Mouse (Mus musculus): ENCODE results near the gene Slc23a4.

Slc23a4 gene

GRCm38 (mm10) chr6:34913341-34914040 is 74.7 kb downstream of the Slc23a4 start:
- DNase-seq (ENCODE audit: low spot score in 2 of 2), result no peak

- peak; percentile 97 to 100 for DNase-seq (ENCODE audit: low spot score in 2 of 2)
These were observed 77.6 kb downstream of the Slc23a4 start, which contains the start of gene Wdr91 for GRCm38 (mm10) chr6:34910371-34911219. Gene Wdr91 (minus strand): TSS chr6:34910876.

GRCm38 (mm10) chr6:34909631-34910345 is 78.4 kb downstream of the Slc23a4 start:
- DNase-seq (ENCODE audit: low spot score in 2 of 2), result no peak

GRCm38 (mm10) chr6:34907696-34908260 is 80.4 kb downstream of the Slc23a4 start:
- DNase-seq (ENCODE audit: low spot score in 2 of 2), result peak in 1 of 2 experiments; percentile 31

GRCm38 (mm10) chr6:34907121-34907614 is 81.0 kb downstream of the Slc23a4 start:
- peak in 1 of 2 experiments; percentile 66 for DNase-seq (ENCODE audit: low spot score in 2 of 2)

- DNase-seq (ENCODE audit: low spot score in 2 of 2), result no peak
These were observed 81.5 kb downstream of the Slc23a4 start for GRCm38 (mm10) chr6:34906661-34907060.

DNA sequence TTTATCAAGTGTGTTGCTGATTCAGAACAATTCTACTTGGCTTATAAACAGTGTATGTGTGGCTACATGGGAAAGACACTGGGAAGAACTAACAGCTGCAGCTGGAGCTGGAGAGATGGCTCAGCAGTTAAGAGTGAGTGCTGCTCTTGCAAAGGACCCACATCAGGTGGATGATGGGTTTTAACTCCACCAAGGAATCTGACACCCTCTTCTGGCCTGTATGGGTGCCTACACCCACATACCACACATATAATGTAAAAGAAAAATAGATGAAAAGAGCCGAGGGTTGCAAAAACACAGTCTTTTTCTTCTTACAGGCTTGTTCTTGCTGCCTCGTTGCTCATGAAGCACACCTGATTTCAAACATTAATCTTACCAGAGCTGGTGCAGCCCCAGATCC is 82.1 kb downstream of the Slc23a4 start:
- no peak for DNase-seq (ENCODE audit: low spot score in 2 of 2)

DNA sequence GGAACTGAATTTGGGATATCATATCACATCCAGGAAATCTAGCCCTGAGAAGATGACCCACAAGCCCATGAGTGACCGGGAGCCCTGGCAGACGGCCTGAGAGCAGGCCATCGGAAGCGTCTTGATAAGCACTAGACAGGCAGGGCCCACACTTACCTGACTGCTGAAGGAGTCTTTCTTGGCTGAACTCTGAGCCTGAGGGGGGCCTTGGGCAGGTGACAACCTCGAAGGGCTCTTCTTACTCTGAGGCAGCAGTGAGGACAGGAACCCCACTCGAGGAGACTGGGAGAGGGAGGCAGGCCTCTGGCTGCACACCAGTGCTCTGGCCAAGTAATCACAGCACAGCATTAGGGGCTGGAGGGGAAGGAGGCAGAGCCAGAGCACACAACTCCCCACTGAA is 83.8 kb downstream of the Slc23a4 start:
- no peak for DNase-seq (ENCODE audit: low spot score in 2 of 2)

GRCm38 (mm10) chr6:34903851-34904250 is 84.4 kb downstream of the Slc23a4 start:
- no peak for DNase-seq (ENCODE audit: low spot score in 2 of 2)

- no peak for DNase-seq (ENCODE audit: low spot score in 2 of 2)
These were observed 84.8 kb downstream of the Slc23a4 start for GRCm38 (mm10) chr6:34903441-34903840.

DNA sequence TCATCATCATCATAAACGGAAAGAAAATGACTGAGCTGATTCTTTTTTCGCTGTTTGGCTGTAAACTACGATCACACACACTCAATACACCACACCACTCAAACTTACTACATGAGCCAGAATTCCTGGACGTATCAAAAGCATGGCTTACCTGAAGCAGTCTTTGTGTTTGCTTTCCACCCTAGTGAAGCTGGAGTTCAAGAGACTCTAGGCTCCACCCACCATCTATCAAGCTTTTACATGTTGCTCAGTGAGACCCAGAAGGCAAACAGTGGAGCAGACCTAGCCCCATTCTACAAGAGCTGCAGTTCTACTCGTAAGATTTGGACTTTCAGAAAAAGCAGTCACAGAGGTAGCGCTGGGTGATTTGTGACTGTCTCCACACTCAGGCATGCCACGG is 85.6 kb downstream of the Slc23a4 start:
- no peak for DNase-seq (ENCODE audit: low spot score in 2 of 2)

- no peak for DNase-seq (ENCODE audit: low spot score in 2 of 2)
These were observed 86.2 kb downstream of the Slc23a4 start for GRCm38 (mm10) chr6:34901911-34902444.

DNA sequence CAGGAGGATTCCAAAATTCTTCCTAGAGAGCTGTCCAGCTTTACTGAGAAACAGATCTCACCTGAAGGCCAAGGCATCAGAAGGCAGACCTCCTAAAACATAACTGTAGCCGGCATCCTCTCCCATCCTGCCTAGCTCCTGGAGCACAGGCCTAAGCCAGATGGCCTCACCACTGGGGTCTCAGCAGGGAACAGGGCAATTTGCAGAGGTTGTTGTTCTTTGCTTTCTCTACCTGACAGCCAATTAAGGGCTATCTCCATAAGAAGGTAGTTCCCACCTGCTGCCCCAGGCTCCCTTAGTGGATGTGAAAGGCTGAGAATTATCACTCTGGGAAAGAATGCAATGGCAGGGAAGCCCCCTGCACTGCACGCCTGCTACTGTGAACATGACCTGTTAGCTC is 87.2 kb downstream of the Slc23a4 start:
- no peak for DNase-seq (ENCODE audit: low spot score in 2 of 2)

- no peak for DNase-seq (ENCODE audit: low spot score in 2 of 2)
These were observed 89.1 kb downstream of the Slc23a4 start for GRCm38 (mm10) chr6:34899127-34899526.

DNA sequence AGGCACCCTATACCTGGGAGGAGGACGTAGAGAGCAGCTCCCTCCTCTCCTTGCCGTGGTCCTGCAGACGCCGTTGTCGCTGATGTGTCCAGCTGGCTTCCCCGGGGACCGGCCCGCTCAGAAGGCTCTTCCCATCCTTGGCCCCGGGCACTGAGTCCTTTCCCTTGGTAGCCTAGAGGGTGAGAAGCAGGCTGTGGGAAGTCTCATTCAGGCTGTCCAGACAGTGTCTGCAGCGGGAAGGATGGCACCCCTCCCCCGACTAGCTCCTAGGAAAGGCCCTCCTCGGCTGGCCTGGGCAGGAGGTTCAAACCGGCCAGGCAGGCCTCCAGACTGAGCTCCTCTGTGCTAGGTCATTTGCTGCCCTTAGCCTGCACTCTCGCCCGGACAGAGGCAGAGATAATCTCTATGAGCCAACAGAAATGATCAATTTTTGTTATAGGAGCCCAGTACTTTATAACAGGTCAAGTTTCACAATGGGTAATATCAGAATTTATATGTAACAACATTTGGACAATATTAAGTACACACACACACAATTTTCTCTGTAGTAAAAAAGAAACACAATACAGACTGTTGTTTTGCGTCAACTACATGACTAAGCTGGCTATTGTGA is 91.9 kb downstream of the Slc23a4 start:
- DNase-seq (ENCODE audit: low spot score in 2 of 2), result no peak

- no peak for DNase-seq (ENCODE audit: low spot score in 2 of 2)
These were observed 92.6 kb downstream of the Slc23a4 start for GRCm38 (mm10) chr6:34895569-34895968.
